Mouse (Mus musculus): ENCODE data around the gene Sema3f. TPM values are rescaled to one million over a fixed set of nuclear protein-coding genes. Genes with fewer than 3 reads are reported as not detected.

Sema3f gene
- polyA plus RNA-seq, 2 experiments = 0.69 to 3.5 TPM

DNA sequence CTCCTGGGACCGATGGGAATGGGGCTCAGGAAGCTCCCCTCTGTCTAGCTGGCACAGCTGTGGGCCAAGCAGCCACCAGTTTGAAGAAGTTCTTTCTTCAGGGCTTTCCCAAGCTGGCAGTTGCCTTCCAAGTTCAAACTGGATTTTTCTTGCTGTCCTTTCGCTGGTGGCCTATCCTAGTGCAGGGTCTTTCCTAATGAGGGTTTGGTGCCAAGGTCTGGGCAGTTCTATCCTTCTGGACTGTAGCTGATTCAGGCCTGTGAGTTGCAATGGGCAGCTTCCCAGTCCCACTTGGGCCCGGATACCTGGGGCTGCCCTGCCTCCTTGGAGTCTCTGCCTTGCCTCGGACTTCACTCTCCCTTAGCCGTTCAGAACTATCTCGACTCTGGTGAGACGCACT, 60.0 kb downstream of the Sema3f start:
- H3K9ac ChIP-seq (replicated peaks) = no peak overlapping the region
- no peaks in the 10 kb centered on the region for H3K27me3 ChIP-seq (ENCODE audit: control insufficient read depth, insufficient read depth, low read length)
- ATAC-seq (ENCODE audit: insufficient read depth) = no peak
- no peaks in the 10 kb centered on the region for H3K36me3 ChIP-seq (replicated peaks; ENCODE audit: control insufficient read depth, insufficient read depth, low read depth)
- 59% methylated on average over 7 of the region's 7 CpGs for WGBS (ENCODE audit: insufficient replicate concordance)
- H3K4me1 ChIP-seq (replicated peaks; ENCODE audit: control insufficient read depth in 2 of 2, insufficient read depth in 2 of 2, low read length in 1 of 2) = peaks cover 0 to 3% of the 10 kb centered on the region in 2 experiments; a peak in 1 of 4 replicates
- no peak overlapping the region for H3K27ac ChIP-seq
- no peaks in the 10 kb centered on the region for H3K9me3 ChIP-seq (ENCODE audit: control insufficient read depth, low read length)
- DNase-seq (ENCODE audit: low read depth in 3 of 3, low spot score in 3 of 3) = no peak
- H3K4me2 ChIP-seq (ENCODE audit: low read depth) = no peak overlapping the region
- no peak for TF ChIP-seq CTCF (IDR thresholded peaks at IDR 0.05; ENCODE audit: low read depth)
- H3K4me3 ChIP-seq (ENCODE audit: insufficient read depth in 1 of 2, low read depth in 2 of 2, low read length in 2 of 2) = no peak overlapping the region

DNA sequence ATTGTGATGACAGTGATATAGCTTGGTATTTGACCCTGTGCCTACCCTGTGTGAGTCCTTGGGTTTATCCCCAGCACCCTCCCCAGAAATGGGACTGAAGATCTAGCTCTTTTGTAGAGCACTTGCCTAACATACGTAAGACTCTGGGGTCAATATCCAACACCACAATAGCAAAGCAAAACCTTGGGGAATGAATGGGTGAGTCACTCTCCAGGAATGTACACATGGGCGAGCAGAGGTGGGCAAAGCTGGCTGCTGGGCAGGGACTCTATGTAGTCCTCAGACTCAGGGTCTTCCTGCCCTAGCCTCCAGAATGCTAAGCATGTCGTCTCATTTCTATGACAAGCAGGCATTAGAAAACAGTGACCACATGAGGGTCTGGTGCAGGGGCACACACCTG, 61.5 kb downstream of the Sema3f start:
- 47% methylated on average over 3 of the region's 3 CpGs for WGBS (ENCODE audit: insufficient replicate concordance)
- H3K4me3 ChIP-seq (ENCODE audit: insufficient read depth in 1 of 2, low read depth in 2 of 2, low read length in 2 of 2) = no peak overlapping the region
- ATAC-seq (ENCODE audit: insufficient read depth) = no peak
- H3K9me3 ChIP-seq (ENCODE audit: control insufficient read depth, low read length) = no peaks in the 10 kb centered on the region
- no peak overlapping the region for H3K4me2 ChIP-seq (ENCODE audit: low read depth)
- no peaks in the 10 kb centered on the region for H3K27me3 ChIP-seq (ENCODE audit: control insufficient read depth, insufficient read depth, low read length)
- H3K4me1 ChIP-seq (replicated peaks; ENCODE audit: control insufficient read depth in 2 of 2, insufficient read depth in 2 of 2, low read length in 1 of 2) = peaks cover 3 to 14% of the 10 kb centered on the region in 2 experiments
- H3K9ac ChIP-seq (replicated peaks) = no peak overlapping the region
- DNase-seq (ENCODE audit: low read depth in 3 of 3, low spot score in 3 of 3) = no peak
- H3K27ac ChIP-seq = no peak overlapping the region
- H3K36me3 ChIP-seq (replicated peaks; ENCODE audit: control insufficient read depth, insufficient read depth, low read depth) = no peaks in the 10 kb centered on the region
- TF ChIP-seq EP300 (IDR thresholded peaks at IDR 0.05; ENCODE audit: low read depth) = no peak
- no peak for TF ChIP-seq CTCF (IDR thresholded peaks at IDR 0.05; ENCODE audit: low read depth)

- WGBS (ENCODE audit: insufficient replicate concordance) = 64% methylated on average over 6 of the region's 6 CpGs
- H3K9ac ChIP-seq (replicated peaks) = no peak overlapping the region
- H3K4me3 ChIP-seq (ENCODE audit: insufficient read depth in 1 of 2, low read depth in 2 of 2, low read length in 2 of 2) = no peak overlapping the region
- TF ChIP-seq CTCF (IDR thresholded peaks at IDR 0.05; ENCODE audit: low read depth) = no peak
- no peak for TF ChIP-seq EP300 (IDR thresholded peaks at IDR 0.05; ENCODE audit: low read depth)
- peaks cover 8 to 18% of the 10 kb centered on the region in 2 experiments for H3K4me1 ChIP-seq (replicated peaks; ENCODE audit: control insufficient read depth in 2 of 2, insufficient read depth in 2 of 2, low read length in 1 of 2)
- H3K27me3 ChIP-seq (ENCODE audit: control insufficient read depth, insufficient read depth, low read length) = no peaks in the 10 kb centered on the region
- no peaks in the 10 kb centered on the region for H3K9me3 ChIP-seq (ENCODE audit: control insufficient read depth, low read length)
- H3K27ac ChIP-seq = no peak overlapping the region
- no peak overlapping the region for H3K4me2 ChIP-seq (ENCODE audit: low read depth)
- ATAC-seq (ENCODE audit: insufficient read depth) (no peak), DNase-seq (ENCODE audit: low read depth in 3 of 3, low spot score in 3 of 3) (no peak)
- H3K36me3 ChIP-seq (replicated peaks; ENCODE audit: control insufficient read depth, insufficient read depth, low read depth) = no peaks in the 10 kb centered on the region
These were observed 63.3 kb downstream of the Sema3f start for GRCm38 (mm10) chr9:107646975-107647374.

- Histone ChIP-seq H3K27me3 (ENCODE audit: control insufficient read depth, insufficient read depth, low read length) (no peaks in the 10 kb centered on the region), H3K9me3 (ENCODE audit: control insufficient read depth, low read length) (no peaks in the 10 kb centered on the region), H3K4me1 (replicated peaks; ENCODE audit: control insufficient read depth in 2 of 2, insufficient read depth in 2 of 2, low read length in 1 of 2) (peaks cover 8 to 18% of the 10 kb centered on the region in 2 experiments), H3K4me2 (ENCODE audit: low read depth) (no peak overlapping the region), H3K9ac (replicated peaks) (no peak overlapping the region), H3K4me3 (ENCODE audit: insufficient read depth in 1 of 2, low read depth in 2 of 2, low read length in 2 of 2) (no peak overlapping the region), H3K27ac (no peak overlapping the region), H3K36me3 (replicated peaks; ENCODE audit: control insufficient read depth, insufficient read depth, low read depth) (no peaks in the 10 kb centered on the region)
- 14% methylated on average over 5 of the region's 5 CpGs for WGBS (ENCODE audit: insufficient replicate concordance)
- DNase-seq (ENCODE audit: low read depth in 3 of 3, low spot score in 3 of 3) (peak in 2 of 3 experiments; percentile 64 to 72), ATAC-seq (ENCODE audit: insufficient read depth) (peak; percentile 52)
- TF ChIP-seq CTCF (IDR thresholded peaks at IDR 0.05; ENCODE audit: low read depth) (peak; percentile 99), EP300 (IDR thresholded peaks at IDR 0.05; ENCODE audit: low read depth) (no peak)
These were observed 64.7 kb downstream of the Sema3f start for GRCm38 (mm10) chr9:107645577-107645976.

- Histone ChIP-seq H3K27me3 (ENCODE audit: control insufficient read depth, insufficient read depth, low read length) (no peaks in the 10 kb centered on the region), H3K4me1 (replicated peaks; ENCODE audit: control insufficient read depth in 2 of 2, insufficient read depth in 2 of 2, low read length in 1 of 2) (peaks cover 8 to 18% of the 10 kb centered on the region in 2 experiments), H3K4me2 (ENCODE audit: low read depth) (peak overlapping the region; percentile 91), H3K4me3 (ENCODE audit: insufficient read depth in 1 of 2, low read depth in 2 of 2, low read length in 2 of 2) (no peak overlapping the region), H3K36me3 (replicated peaks; ENCODE audit: control insufficient read depth, insufficient read depth, low read depth) (no peaks in the 10 kb centered on the region), H3K9ac (replicated peaks) (no peak overlapping the region), H3K9me3 (ENCODE audit: control insufficient read depth, low read length) (no peaks in the 10 kb centered on the region), H3K27ac (no peak overlapping the region)
- WGBS (ENCODE audit: insufficient replicate concordance) = 34% methylated on average over 7 of the region's 7 CpGs
- DNase-seq (ENCODE audit: low read depth in 3 of 3, low spot score in 3 of 3) (no peak), ATAC-seq (ENCODE audit: insufficient read depth) (no peak; the same call in 1 of the 2 replicates)
- TF ChIP-seq EP300 (IDR thresholded peaks at IDR 0.05; ENCODE audit: low read depth) (no peak), CTCF (IDR thresholded peaks at IDR 0.05; ENCODE audit: low read depth) (no peak)
These were observed 65.1 kb downstream of the Sema3f start for GRCm38 (mm10) chr9:107645153-107645510.
